Mouse (Mus musculus) bone marrow, adult 2 months (tissue): ENCODE results near the gene Ldhd. TPM values are rescaled to one million over a fixed set of nuclear protein-coding genes. Genes with fewer than 3 reads are reported as not detected.
A peak's percentile ranks its signal among the peaks of the same experiment; 100 is the strongest.

Experiments used
- H3K27ac ChIP-seq: fragments of 200-500 bp; 2 replicates; pipeline ENCODE4 v1.5.1; 2012; ENCODE audit warnings: low read depth, mild to moderate bottlenecking, control low read depth, inconsistent platforms, low read length; ENCODE audit not compliant: control insufficient read depth, poor library complexity, insufficient read depth
- H3K4me1 ChIP-seq: fragments of 200-500 bp; 2 replicates; pipeline ENCODE4 v1.6.1; 2011; ENCODE audit warnings: low read length; ENCODE audit not compliant: control insufficient read depth, insufficient read depth
- H3K4me3 ChIP-seq: fragments of 200-500 bp; replicated peaks from 2 replicates; pipeline ENCODE3; 2011; ENCODE audit warnings: mild to moderate bottlenecking, low read depth, low read length, control low read depth; ENCODE audit not compliant: control insufficient read depth
- CTCF ChIP-seq: fragments of 200-500 bp; IDR thresholded peaks from 2 replicates; pipeline ENCODE4 v1.5.1; 2011; ENCODE audit warnings: low read length, control low read depth; ENCODE audit not compliant: control insufficient read depth, insufficient read depth
- POLR2A ChIP-seq: fragments of 200-500 bp; IDR thresholded peaks from 2 replicates; pipeline ENCODE4 v1.6.1; 2011; ENCODE audit warnings: low read depth, mild to moderate bottlenecking, control low read depth, low read length, borderline replicate concordance; ENCODE audit not compliant: control insufficient read depth
- WGBS: fragments of 180-500 bp; shearing (Covaris S2); methylation state at CpG from one replicate; pipeline ENCODE4 v1.1.7; 2018; 5-methylcytosine and 5-hydroxymethylcytosine counted together
- polyA plus RNA-seq: library from polyadenylated mRNA; stranded (reverse); fragments of >200 nt; gene quantifications from 2 replicates; pipeline ENCODE4 v1.2.4, GENCODE M21; 2011; ENCODE audit warnings: low replicate concordance; ENCODE audit not compliant: missing spikeins, insufficient read depth, insufficient read length

Gene Ldhd
- polyA plus RNA-seq = 0.38 and 1.5 TPM in 2 replicates

DNA sequence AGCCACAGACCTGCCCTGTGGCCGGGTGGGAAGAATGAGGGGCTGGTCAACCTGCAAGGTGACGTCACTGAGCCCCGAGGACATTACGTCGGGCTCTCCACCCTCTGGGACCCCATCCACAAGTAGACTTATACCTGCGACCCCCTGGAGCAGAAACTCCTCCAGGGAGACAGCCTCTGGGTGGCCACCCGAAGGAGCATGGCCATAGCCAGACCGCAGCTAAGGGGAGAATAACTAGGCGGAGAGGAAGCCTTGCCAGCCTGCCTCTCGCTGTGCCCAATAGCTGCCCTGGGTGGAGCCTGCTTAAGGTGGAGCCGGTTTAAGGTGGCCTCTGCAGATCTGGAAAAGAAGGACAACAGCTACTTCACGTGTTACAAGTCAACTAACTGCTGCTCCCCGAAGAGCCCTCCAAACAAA lies at the start of gene Ldhd:
Gene Ldhd (minus strand): TSS at position 270 of the 417 bp plus-strand sequence.
- 0 out of 2 replicates have a peak, but pooled peaks have one; percentile 32 for TF ChIP-seq POLR2A
- TF ChIP-seq CTCF = no peak
- H3K4me1 ChIP-seq = no peaks in the 10 kb centered on the region; the same call in 1 of the 2 replicates
- H3K27ac ChIP-seq = no peak within 1 kb of the TSS
- WGBS = 7% methylated on average over 13 of the region's 13 CpGs
- H3K4me3 ChIP-seq = peak within 1 kb of the TSS; percentile 4

DNA sequence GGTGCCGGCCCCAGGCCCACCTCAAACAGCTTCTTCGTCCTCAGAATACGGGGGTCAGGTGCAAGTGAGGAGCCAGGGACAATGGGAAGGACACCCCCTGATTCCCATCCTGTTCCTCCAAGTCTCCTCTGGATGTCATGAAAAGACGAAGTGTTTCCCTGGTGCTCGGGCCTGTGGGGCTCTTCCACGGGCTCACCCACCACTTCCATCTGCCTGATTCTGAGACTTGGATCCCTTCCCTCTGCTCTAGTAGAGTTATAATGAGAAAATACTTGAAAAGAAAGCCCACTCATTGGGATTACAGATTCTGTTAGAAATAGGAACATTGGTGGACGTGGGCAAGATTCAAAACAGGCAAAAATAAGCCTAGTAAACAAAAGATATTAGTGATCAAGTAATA lies 48.7 kb upstream of the Ldhd start:
- Histone ChIP-seq H3K4me1 (no peaks in the 10 kb centered on the region), H3K27ac (no peak overlapping the region), H3K4me3 (no peak overlapping the region)
- TF ChIP-seq CTCF (no peak), POLR2A (no peak)
- WGBS = 77% methylated on average over 7 of the region's 7 CpGs

DNA sequence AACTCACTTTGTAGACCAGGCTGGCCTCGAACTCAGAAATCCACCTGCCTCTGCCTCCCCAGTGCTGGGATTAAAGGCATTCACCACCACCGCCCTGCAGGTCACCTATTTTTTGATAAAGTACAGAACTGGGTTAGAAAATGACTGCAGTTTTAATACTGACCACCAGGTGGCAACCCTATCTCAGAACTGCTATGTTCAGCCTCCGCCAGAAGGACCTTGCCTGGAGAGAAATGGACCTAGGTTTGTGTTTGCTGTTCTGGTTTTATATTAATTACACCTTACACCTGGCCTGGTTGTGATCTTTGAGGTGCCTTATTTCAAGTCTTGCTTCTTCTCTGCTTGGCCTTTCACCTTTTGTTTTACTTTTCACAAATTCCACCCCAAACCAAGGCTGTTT lies 47.9 kb upstream of the Ldhd start:
- 20% methylated on average over 3 of the region's 3 CpGs for WGBS
- no peak overlapping the region for H3K27ac ChIP-seq
- H3K4me3 ChIP-seq = no peak overlapping the region
- H3K4me1 ChIP-seq = no peaks in the 10 kb centered on the region
- peak; percentile 66 for TF ChIP-seq CTCF
- no peak for TF ChIP-seq POLR2A

DNA sequence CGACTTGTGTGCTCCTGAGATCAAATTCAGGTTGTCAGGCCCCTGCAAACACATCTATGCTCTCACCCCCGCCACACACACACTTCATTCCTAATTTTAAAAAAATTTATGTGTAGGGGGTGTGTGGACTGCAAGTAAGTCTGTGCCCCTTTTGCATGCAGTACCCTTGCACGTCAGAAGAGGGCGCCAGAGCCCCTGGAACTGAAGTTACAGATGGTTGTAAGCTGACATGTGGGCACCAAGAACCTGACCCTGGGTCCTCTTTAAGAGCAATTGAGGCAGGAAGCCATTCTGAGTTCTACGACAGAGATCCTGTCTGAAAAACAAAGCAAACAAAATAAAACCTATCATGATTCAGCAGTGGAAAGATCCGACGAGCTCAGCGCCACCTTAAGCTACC lies 46.1 kb upstream of the Ldhd start:
- Histone ChIP-seq H3K4me3 (no peak overlapping the region), H3K4me1 (no peaks in the 10 kb centered on the region), H3K27ac (no peak overlapping the region)
- TF ChIP-seq POLR2A = no peak
- TF ChIP-seq CTCF = peak; percentile 69
- WGBS = 78% methylated on average over 8 of the region's 8 CpGs

DNA sequence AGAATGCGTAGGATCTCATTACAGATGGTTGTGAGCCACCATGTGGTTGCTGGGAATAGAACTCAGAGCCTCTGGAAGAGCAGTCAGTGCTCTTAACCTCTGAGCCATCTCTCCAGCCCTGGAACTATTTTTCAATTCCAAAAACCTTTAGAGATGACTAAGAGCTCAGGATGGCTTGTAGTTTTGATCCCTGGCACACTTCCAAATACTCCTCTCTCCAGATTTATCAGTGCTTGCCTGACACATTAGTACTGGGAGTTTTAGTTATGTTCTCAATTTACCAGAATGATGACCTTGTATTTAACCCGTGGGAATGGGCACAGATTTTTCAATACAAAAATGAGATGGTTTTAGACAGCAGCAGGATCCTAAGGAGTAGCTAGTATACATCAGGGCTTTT lies 36.6 kb upstream of the Ldhd start:
- TF ChIP-seq POLR2A (no peak), CTCF (no peak)
- H3K27ac ChIP-seq = no peak overlapping the region
- no peak overlapping the region for H3K4me3 ChIP-seq
- WGBS = 82% methylated on average over 2 of the region's 2 CpGs
- H3K4me1 ChIP-seq = no peaks in the 10 kb centered on the region

DNA sequence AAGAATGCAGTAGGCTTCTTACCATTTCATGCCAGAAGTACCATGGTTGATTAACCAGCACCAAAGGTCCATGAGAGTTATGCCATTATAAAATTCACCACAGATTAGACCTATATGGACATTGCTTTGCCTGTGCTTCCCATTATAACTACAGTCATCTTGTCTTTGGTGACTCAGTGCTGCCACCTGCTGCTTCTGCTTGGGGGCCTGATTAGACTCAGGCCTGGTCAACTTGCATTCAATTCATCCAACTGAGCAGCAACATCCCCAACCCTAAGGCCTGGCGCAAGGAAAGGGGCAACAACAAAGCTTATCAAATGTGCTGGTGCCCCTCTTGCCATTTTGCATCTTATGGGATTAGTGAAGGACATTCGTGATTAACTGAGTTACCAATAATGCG lies 32.3 kb upstream of the Ldhd start:
- Histone ChIP-seq H3K27ac (no peak overlapping the region), H3K4me3 (no peak overlapping the region), H3K4me1 (peaks cover 2% of the 10 kb centered on the region; the same call in 1 of the 2 replicates)
- peak; percentile 82 for TF ChIP-seq CTCF
- no peak for TF ChIP-seq POLR2A
- WGBS = 76% methylated on average over 3 of the region's 3 CpGs

DNA sequence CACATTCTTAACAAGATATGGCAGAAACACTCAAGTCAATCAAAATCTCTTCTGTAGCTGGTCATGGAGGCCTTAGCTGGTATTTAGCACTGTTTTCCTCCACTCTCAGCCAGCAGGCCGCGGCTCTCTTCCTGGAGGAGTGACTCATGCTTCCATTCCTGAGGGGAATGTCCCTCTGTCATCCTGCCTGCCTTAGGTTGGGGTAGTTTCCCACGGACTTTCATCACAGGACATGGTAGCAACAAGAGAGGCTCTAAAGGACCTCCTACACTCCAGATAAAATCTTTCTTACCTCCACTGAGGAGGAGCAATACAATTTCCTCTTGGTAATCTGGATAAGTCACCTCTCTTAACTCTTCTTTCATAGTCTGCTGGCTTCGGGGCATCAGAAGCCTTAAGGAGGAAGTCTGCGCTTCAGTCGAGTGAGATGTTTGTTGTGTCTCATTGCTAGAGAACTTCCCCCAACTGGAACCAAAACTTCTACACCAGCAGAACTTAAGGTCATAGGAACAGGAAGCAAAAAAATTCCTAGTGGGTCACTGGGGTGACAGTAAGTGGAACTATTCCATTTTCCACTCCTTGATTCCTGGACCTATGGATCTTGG lies 28.7 kb upstream of the Ldhd start:
- TF ChIP-seq POLR2A (no peak), CTCF (no peak)
- no peak overlapping the region for H3K27ac ChIP-seq
- H3K4me3 ChIP-seq = no peak overlapping the region
- H3K4me1 ChIP-seq = peaks cover 2% of the 10 kb centered on the region; the same call in 1 of the 2 replicates
- 13% methylated on average over 6 of the region's 6 CpGs for WGBS

DNA sequence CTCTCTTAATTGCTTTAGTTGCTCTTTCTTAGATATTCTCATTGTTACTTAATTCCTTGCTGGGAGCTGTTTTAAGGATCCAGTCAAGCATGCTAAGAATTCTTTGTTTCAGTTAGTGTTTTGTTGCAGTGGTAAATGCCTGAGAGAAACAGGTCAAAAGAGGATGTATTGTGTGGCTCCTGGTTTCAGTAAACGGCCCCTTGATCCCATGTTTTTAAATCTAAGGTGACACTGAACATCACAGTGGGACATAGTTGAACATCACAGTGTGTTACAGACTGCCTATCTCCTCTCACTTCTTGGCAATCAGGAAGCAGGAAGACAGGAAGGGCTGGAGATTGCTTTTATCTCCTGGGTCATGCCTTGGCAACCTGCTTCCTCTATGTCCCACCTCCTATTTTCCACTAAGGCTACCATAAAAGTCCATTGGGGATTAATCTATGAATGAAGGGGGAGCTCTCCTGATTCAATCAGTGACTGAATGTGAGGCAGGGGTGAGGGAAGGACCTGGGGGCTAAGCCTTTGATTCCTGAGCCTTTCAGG lies 27.2 kb upstream of the Ldhd start:
- Histone ChIP-seq H3K4me3 (no peak overlapping the region), H3K27ac (no peak overlapping the region), H3K4me1 (peaks cover 2% of the 10 kb centered on the region; the same call in 1 of the 2 replicates)
- 39% methylated on average over 1 of the region's 1 CpGs for WGBS
- TF ChIP-seq CTCF (no peak), POLR2A (no peak)
